Mouse (Mus musculus) forebrain, postnatal 0 days (tissue): ENCODE measurements at regions not wholly inside any gene's neighbourhood (a gene's known extent, or its start where the extent isn't known, plus 50 kb on each side); places are given as distances from the start of the nearest gene placed in this dataset.

Experiments used
- ATAC-seq: fragments of 200-750 bp; cut with Nextera tagmentation; 2 replicates; pipeline ENCODE4 v1.8.0; 2017; ENCODE audit warnings: mild to moderate bottlenecking, moderate library complexity
- DNase-seq: peaks from one replicate; pipeline ENCODE4 v3.0.0-alpha.2; 2015
- H3K27ac ChIP-seq: fragments of 300-500 bp; sonication (generic); 2 replicates; pipeline ENCODE4 v1.5.1; 2014; ENCODE audit warnings: low read depth, mild to moderate bottlenecking, antibody characterized with exemption, low read length, moderate library complexity, mixed read lengths
- H3K27me3 ChIP-seq: fragments of 300-500 bp; sonication (generic); 2 replicates; pipeline ENCODE4 v1.6.1; 2014; ENCODE audit warnings: mild to moderate bottlenecking, low read length, mixed read lengths; ENCODE audit not compliant: insufficient read depth
- H3K36me3 ChIP-seq: fragments of 300-500 bp; sonication (generic); 2 replicates; pipeline ENCODE4 v1.6.1; 2014; ENCODE audit warnings: mild to moderate bottlenecking, moderate library complexity; ENCODE audit not compliant: insufficient read depth
- H3K4me1 ChIP-seq: fragments of 300-500 bp; sonication (generic); 2 replicates; pipeline ENCODE4 v1.6.1; 2014; ENCODE audit warnings: antibody characterized with exemption; ENCODE audit not compliant: insufficient read depth
- H3K4me2 ChIP-seq: fragments of 300-500 bp; sonication (generic); 2 replicates; pipeline ENCODE4 v1.6.1; 2014; ENCODE audit warnings: low read depth, mild to moderate bottlenecking, moderate library complexity
- H3K4me3 ChIP-seq: fragments of 300-500 bp; sonication (generic); 2 replicates; pipeline ENCODE4 v1.5.1; 2014; ENCODE audit warnings: low read depth, low read length, mixed read lengths
- H3K9ac ChIP-seq: fragments of 300-500 bp; sonication (generic); 2 replicates; pipeline ENCODE4 v1.6.1; 2014; ENCODE audit warnings: mild to moderate bottlenecking
- H3K9me3 ChIP-seq: fragments of 300-500 bp; sonication (generic); 2 replicates; pipeline ENCODE4 v1.6.1; 2016; ENCODE audit warnings: low read length
- CTCF ChIP-seq: sonication (generic); IDR thresholded peaks from 2 replicates; pipeline ENCODE4 v1.5.1; 2016; ENCODE audit warnings: antibody characterized with exemption, control low read depth, low read depth
- whole genome bisulfite sequencing: fragments of 180-500 bp; shearing (Covaris S2); extraction: QIAGEN DNeasy Blood & Tissue Kit; methylation state at CpG from one replicate; pipeline ENCODE4 v1.1.7; 2014; 5-methylcytosine and 5-hydroxymethylcytosine counted together

DNA sequence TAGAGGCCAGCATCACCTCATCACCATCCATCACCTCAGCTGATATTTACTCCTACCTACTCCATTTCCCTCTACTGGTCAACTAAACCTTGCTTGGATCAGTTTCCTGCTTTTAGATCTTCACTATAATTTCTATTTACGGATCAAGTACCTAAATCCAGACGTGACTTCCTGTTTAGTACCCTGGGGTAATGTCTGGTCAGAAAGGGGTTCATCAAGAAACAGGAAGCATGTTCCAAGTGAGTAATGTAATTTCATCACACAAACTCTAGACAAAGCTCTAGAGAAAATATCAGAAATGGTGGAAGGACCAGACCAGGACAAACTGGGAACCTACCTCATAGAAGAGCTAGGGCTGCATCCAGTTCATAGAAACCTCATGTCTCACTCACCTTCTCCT lies 250.2 kb upstream of the Sash1 start:
- no peak for TF ChIP-seq CTCF
- H3K4me2 ChIP-seq, result no peak overlapping the region
- no peak for DNase-seq
- H3K27ac ChIP-seq, result no peak overlapping the region
- H3K36me3 ChIP-seq, result no peaks in the 10 kb centered on the region
- no peak overlapping the region for H3K4me3 ChIP-seq
- no peak for ATAC-seq
- no peaks in the 10 kb centered on the region for H3K9me3 ChIP-seq
- H3K27me3 ChIP-seq, result no peaks in the 10 kb centered on the region
- no peaks in the 10 kb centered on the region for H3K4me1 ChIP-seq
- H3K9ac ChIP-seq, result no peak overlapping the region
- WGBS, result 93% methylated on average over 2 of the region's 2 CpGs

DNA sequence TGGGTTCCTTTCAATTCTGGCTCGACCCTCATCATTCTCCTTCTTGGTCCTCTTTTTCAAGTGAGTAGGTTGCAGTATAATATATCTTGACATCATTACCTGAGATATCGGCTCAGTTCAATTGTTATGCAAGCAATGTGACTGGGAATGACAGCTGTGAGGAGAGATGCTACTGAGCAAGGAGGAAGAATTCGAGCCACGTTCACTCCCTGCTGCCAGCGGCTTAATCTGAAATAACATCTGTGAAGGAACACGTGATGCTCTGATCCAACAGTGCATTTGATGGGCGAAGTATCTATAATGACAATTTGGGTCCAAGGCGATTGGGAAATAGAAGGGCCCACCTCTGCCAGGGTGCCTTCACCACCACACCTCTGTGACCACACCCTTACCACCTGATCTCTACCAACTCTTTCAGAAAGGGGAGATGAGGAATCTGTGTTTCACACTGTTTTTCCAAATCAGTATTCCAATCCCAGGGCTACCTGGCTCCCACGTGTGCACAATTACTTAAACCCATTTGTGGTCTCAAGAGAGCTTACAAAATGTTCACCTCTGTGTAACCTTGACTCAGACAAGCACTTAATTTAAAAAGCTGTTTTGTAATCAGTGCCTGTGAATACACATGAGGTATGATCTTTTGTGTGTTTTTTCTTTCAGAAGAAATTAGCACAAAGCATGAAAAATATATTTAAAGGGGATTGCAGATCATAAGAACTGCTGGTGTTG lies 248.6 kb upstream of the Sash1 start:
- Histone ChIP-seq H3K27me3 (no peaks in the 10 kb centered on the region), H3K9ac (no peak overlapping the region), H3K4me1 (no peaks in the 10 kb centered on the region), H3K27ac (no peak overlapping the region), H3K9me3 (no peaks in the 10 kb centered on the region), H3K36me3 (no peaks in the 10 kb centered on the region), H3K4me3 (no peak overlapping the region), H3K4me2 (no peak overlapping the region)
- ATAC-seq (peak; percentile 42; the same call in 1 of the 2 replicates), DNase-seq (no peak)
- no peak for TF ChIP-seq CTCF
- WGBS, result 71% methylated on average over 9 of the region's 9 CpGs

DNA sequence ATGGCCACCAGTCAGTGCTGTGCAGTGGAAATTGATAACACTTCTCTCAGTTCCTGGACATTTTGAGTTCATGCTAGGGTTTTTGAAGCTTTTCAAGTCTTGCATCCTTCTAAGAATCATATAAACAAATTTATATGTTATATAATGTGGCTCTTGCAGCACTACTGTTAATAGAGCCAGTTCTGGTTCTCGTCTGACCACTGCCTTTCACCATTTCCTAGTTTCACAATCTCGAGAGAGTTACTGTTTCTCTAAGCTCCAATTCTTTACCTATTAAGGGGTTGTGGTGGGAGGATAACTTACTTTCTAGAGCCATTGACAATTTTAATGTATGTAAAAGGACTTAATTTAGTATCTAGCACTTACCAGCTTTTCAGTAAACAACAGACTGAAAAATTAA lies 244.2 kb upstream of the Sash1 start:
- TF ChIP-seq CTCF, result no peak
- Histone ChIP-seq H3K4me3 (no peak overlapping the region), H3K27ac (no peak overlapping the region), H3K9me3 (no peaks in the 10 kb centered on the region), H3K4me2 (no peak overlapping the region), H3K9ac (no peak overlapping the region), H3K27me3 (no peaks in the 10 kb centered on the region), H3K36me3 (no peaks in the 10 kb centered on the region), H3K4me1 (no peaks in the 10 kb centered on the region)
- ATAC-seq, result no peak
- no peak for DNase-seq
- WGBS, result 87% methylated on average over 2 of the region's 2 CpGs

DNA sequence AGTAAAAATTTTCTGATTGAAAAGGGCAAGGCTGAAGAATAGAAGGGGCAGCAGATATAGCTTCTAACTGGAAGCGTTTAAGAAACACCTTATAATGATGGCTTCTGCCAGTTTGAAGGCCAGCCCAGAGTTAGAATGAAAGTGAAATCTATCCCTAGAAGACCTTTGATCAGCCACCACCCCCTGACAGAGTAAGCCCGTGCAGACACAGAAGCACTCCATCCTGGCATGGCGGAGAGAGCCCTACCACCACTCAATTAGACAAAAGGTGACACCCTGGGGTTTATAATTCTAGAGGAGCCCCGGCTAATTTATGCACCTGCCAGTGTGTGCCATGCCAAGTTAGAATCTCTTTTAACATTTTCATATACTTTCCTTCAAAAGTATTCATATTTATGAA lies 233.4 kb upstream of the Sash1 start:
- TF ChIP-seq CTCF, result no peak
- WGBS, result 11% methylated on average over 4 of the region's 4 CpGs
- ATAC-seq (no peak), DNase-seq (no peak)
- Histone ChIP-seq H3K4me3 (no peak overlapping the region), H3K36me3 (no peaks in the 10 kb centered on the region), H3K9me3 (no peaks in the 10 kb centered on the region), H3K9ac (no peak overlapping the region), H3K4me2 (no peak overlapping the region), H3K27ac (no peak overlapping the region), H3K27me3 (no peaks in the 10 kb centered on the region), H3K4me1 (peaks cover 5% of the 10 kb centered on the region; the same call in 1 of the 2 replicates)

DNA sequence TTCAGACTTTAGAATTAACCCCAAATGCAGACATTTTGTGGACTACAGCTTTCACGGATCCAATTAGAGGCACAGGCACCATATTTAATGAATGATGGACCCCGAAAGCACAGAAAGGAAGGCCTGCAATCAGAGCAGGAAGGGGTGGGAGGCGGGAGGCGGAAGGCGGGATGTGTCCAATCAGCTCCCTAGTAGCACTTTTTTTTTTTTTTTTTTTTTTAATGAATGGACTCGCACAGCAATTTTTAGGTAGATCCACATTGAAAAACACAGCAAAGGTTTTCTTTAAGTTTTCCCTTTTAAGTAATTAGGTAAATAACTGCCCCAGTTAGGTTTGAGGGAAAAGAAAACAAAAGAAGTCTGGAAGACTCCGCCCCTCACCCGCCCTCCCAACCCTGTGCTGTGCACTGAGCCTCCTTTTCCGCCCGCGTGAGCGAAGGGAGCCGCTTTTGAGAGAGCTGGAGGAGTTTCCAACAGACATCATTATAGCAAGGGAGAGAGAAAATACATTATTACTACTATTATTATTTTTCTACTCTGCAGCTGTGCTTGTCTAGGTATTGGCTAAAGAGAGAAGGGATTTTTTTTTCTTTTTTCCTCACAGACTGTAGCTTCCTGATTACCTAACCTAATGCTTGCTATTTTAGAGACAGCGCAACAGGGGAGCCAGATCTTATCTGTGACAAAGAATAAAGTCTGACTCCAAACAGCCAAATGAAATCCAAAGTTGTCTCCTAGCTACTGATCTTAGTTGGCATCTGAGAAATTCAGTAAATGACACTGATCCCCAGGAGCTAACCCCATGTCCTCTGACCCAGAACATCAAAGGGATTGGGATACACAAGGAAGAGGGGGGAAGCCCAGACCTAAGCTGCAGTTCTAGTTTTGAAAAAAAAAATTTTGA lies 232.0 kb upstream of the Sash1 start:
- Histone ChIP-seq H3K4me1 (peaks cover 5% of the 10 kb centered on the region; the same call in 1 of the 2 replicates), H3K4me2 (peak overlapping the region; percentile 50), H3K9me3 (no peaks in the 10 kb centered on the region), H3K27ac (0 out of 2 replicates have a peak overlapping the region, but pooled peaks have one; percentile 9), H3K9ac (peak overlapping the region; percentile 48), H3K4me3 (peak overlapping the region; percentile 36), H3K36me3 (no peaks in the 10 kb centered on the region), H3K27me3 (no peaks in the 10 kb centered on the region)
- ATAC-seq, result peak; percentile 89
- 11% methylated on average over 14 of the region's 14 CpGs for WGBS
- TF ChIP-seq CTCF, result no peak
- peak; percentile 75 for DNase-seq

DNA sequence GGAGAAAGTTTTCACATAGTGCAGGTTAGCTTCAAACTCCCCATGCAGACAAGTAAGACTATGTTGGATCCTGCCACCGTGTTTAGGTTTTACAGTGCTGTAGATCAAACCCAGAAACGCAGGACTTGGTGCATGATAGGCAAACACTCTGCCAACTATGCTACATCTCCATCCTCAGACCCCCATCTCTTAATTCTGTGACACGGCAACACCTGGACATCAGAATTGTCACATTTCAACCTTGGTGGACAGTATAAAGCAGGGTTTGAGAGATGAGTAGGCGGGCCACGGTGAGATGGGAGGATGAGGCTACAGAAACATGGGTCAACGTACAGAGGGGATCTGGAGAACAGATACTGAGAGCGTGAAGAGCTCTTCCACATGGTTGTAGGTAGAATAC lies 231.3 kb upstream of the Sash1 start:
- peak overlapping the region; percentile 36 for H3K4me3 ChIP-seq
- WGBS, result 82% methylated on average over 7 of the region's 7 CpGs
- H3K4me2 ChIP-seq, result peak overlapping the region; percentile 50
- no peaks in the 10 kb centered on the region for H3K36me3 ChIP-seq
- ATAC-seq, result no peak; the same call in 1 of the 2 replicates
- no peak for TF ChIP-seq CTCF
- peaks cover 5% of the 10 kb centered on the region; the same call in 1 of the 2 replicates for H3K4me1 ChIP-seq
- no peaks in the 10 kb centered on the region for H3K27me3 ChIP-seq
- DNase-seq, result no peak
- no peaks in the 10 kb centered on the region for H3K9me3 ChIP-seq
- 0 out of 2 replicates have a peak overlapping the region, but pooled peaks have one; percentile 9 for H3K27ac ChIP-seq
- no peak overlapping the region for H3K9ac ChIP-seq

DNA sequence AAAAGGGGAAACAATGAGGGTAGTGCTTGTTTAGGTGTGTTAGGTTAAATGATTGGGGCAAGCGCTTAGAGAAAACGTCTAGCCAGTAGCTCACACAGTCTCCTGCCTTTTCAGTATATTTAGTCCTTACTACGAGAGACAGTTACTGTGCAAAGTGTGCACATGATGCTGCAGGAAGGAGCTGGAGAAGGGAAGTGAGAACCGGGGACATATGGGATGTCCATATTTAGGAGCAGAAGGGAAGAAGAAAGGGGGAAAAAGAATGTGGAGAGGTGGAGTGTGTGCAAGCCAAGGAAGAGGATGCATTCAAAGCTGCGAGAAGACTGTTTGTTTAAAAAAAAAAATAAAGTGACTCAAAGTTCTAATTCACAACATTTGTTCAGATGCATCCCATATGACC lies 227.8 kb upstream of the Sash1 start:
- WGBS, result 72% methylated on average over 5 of the region's 5 CpGs
- no peaks in the 10 kb centered on the region for H3K27me3 ChIP-seq
- ATAC-seq (peak; percentile 25; the same call in 1 of the 2 replicates), DNase-seq (no peak)
- TF ChIP-seq CTCF, result no peak
- H3K36me3 ChIP-seq, result no peaks in the 10 kb centered on the region
- no peaks in the 10 kb centered on the region for H3K9me3 ChIP-seq
- no peak overlapping the region for H3K4me3 ChIP-seq
- H3K27ac ChIP-seq, result no peak overlapping the region
- H3K9ac ChIP-seq, result no peak overlapping the region
- no peak overlapping the region for H3K4me2 ChIP-seq
- peaks cover 5% of the 10 kb centered on the region; the same call in 1 of the 2 replicates for H3K4me1 ChIP-seq
